Mouse (Mus musculus): ENCODE data around the gene Gopc. TPM values are rescaled to one million over a fixed set of nuclear protein-coding genes. Genes with fewer than 3 reads are reported as not detected.

Gopc gene
- polyA plus RNA-seq, 1 experiment from 2014 or later, result 18.4 TPM

Other genes starting within 250 kb of the Gopc start
- not detected in 2 replicates for gene Ros1, start 186.9 kb downstream of the Gopc start, polyA plus RNA-seq (2016; fragmentation: Nextera tagmentation; extraction: Ambion mirVana)
- gene Dcbld1, start 148.5 kb downstream of the Gopc start, polyA plus RNA-seq (2016; fragmentation: Nextera tagmentation; extraction: Ambion mirVana), result 9.9 and 17.0 TPM in 2 replicates
- gene Gm26741, start 23.4 kb downstream of the Gopc start, polyA plus RNA-seq (2016; fragmentation: Nextera tagmentation; extraction: Ambion mirVana), result not detected in 2 replicates
- 7.6 TPM in 1 of 2 replicates, not detected in the other for gene Nepn, start 6.8 kb upstream of the Gopc start, polyA plus RNA-seq (2016; fragmentation: Nextera tagmentation; extraction: Ambion mirVana)
- gene Nus1, start 35.4 kb upstream of the Gopc start, polyA plus RNA-seq (2016; fragmentation: Nextera tagmentation; extraction: Ambion mirVana), result 9.4 and 14.1 TPM in 2 replicates